Mouse (Mus musculus): Measurements from ENCODE around the gene Ccdc86.

DNA sequence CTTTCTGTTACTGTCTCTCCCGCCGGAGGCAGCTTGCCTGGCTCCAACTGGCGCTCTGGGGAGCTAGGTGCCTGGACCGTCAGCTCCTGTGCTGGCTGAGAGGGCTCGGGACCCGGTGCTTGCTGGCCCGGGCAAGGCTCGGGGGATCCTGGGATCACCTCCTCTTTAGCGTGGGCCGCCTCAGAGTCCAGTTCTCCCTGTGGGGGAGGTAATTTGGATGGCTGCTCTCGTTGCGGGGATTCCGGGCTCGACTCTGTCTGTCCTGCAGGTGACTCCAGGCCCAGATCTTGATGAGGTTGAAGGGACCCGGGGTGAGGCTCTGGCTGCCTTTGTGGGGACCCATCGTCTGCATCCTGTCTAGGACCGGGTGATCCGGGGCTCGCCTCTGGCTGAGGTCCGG lies 650 bp downstream of the Ccdc86 start:
- TF ChIP-seq CTCF (IDR thresholded peaks at IDR 0.05; ENCODE audit: low read depth, low read length): no peak
- TF ChIP-seq GATA1 (IDR thresholded peaks at IDR 0.05; ENCODE audit: borderline replicate concordance, low read length): no peak
- TF ChIP-seq TAL1 (conservative IDR thresholded peaks at IDR 0.05; ENCODE audit: low read depth, low read length): no peak
- TF ChIP-seq POLR2AphosphoS5 (IDR thresholded peaks at IDR 0.05; ENCODE audit: insufficient replicate concordance, low read depth, low read length): no peak

Measured in G1E (cell line).